Mouse (Mus musculus): ENCODE measurements around the gene Sirt5. TPM values are rescaled to one million over a fixed set of nuclear protein-coding genes. Genes with fewer than 3 reads are reported as not detected.
A peak's percentile ranks its signal among the peaks of the same experiment; 100 is the strongest.

Sirt5 gene
- 42.2 and 42.6 TPM in 2 replicates for polyA plus RNA-seq (2015; fragmentation: Nextera tagmentation; extraction: Ambion mirVana)

- no peaks in the 10 kb centered on the region for H3K9me3 ChIP-seq
- peak within 1 kb of the TSS; percentile 63 for H3K4me3 ChIP-seq
- WGBS, result 15% methylated on average over 42 of the region's 42 CpGs
- peaks cover 8% of the 10 kb centered on the region for H3K4me1 ChIP-seq
- H3K27ac ChIP-seq, result peak within 1 kb of the TSS; percentile 52; the same call in 1 of the 2 replicates
- no peaks in the 10 kb centered on the region for H3K36me3 ChIP-seq
- H3K9ac ChIP-seq, result peak within 1 kb of the TSS; percentile 80
- H3K4me2 ChIP-seq (replicated peaks), result peak within 1 kb of the TSS; percentile 81
- no peaks in the 10 kb centered on the region for H3K27me3 ChIP-seq
- ATAC-seq (ENCODE audit: low FRiP score, low read depth), result peak; percentile 95
Observed at GRCm38 (mm10) chr13:43364985-43365824, at the start of gene Sirt5. Sirt5 (plus strand) TSS chr13:43365496.

DNA sequence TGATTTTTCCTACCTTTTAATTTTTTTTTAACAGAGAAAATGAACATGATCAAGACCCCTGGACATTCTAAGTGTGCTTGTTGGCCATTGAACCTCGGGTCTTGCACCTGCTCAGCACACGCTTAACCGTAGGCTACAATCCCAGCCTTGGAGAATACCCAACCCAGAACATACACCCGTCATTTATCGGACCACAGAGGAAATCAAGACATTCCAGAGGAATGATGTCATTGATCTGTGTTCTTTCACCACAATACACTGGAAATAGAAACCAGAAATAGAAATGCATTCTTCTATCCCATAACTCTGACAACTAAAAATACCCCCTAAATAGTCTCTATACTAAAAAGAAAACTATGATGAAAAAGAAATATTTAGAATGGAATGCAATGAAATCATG, 47.9 kb upstream of the Sirt5 start:
- Histone ChIP-seq H3K4me3 (no peak overlapping the region), H3K9me3 (no peaks in the 10 kb centered on the region), H3K27me3 (no peaks in the 10 kb centered on the region), H3K4me2 (replicated peaks) (no peak overlapping the region), H3K4me1 (peaks cover 5% of the 10 kb centered on the region; the same call in 1 of the 2 replicates), H3K27ac (no peak overlapping the region), H3K36me3 (no peaks in the 10 kb centered on the region), H3K9ac (no peak overlapping the region)
- no peak for ATAC-seq (ENCODE audit: low FRiP score, low read depth)
- WGBS, result 55% methylated on average over 5 of the region's 5 CpGs

DNA sequence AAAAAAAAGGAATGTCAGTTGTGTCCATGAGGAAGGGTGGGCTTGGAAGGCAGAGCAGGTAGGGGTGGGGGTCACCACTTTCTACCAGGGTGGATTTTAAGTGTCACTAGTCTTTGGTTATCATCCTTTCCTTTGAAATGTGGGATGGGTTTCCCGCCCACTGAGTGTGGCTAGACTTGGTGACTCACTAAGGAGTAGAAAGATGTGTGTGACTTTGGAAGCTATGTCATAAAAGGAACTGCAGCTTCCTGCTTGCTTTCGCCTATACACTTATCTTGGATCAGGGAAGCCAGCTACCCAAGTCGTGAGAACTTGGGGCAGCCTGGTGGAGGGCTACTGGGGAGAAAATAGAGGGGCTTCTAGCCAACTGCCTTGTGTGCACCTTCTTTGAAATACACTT, 45.9 kb upstream of the Sirt5 start:
- Histone ChIP-seq H3K36me3 (no peaks in the 10 kb centered on the region), H3K4me1 (peaks cover 5% of the 10 kb centered on the region; the same call in 1 of the 2 replicates), H3K9ac (no peak overlapping the region), H3K9me3 (no peaks in the 10 kb centered on the region), H3K27ac (no peak overlapping the region), H3K4me3 (no peak overlapping the region), H3K4me2 (replicated peaks) (no peak overlapping the region), H3K27me3 (no peaks in the 10 kb centered on the region)
- WGBS, result 67% methylated on average over 3 of the region's 3 CpGs
- ATAC-seq (ENCODE audit: low FRiP score, low read depth), result no peak

- Histone ChIP-seq H3K4me3 (no peak overlapping the region), H3K27ac (no peak overlapping the region), H3K4me2 (replicated peaks) (no peak overlapping the region), H3K36me3 (no peaks in the 10 kb centered on the region), H3K9me3 (no peaks in the 10 kb centered on the region), H3K4me1 (peaks cover 5% of the 10 kb centered on the region; the same call in 1 of the 2 replicates), H3K9ac (no peak overlapping the region), H3K27me3 (no peaks in the 10 kb centered on the region)
- ATAC-seq (ENCODE audit: low FRiP score, low read depth), result no peak
- WGBS, result 72% methylated on average over 2 of the region's 2 CpGs
Observed at GRCm38 (mm10) chr13:43321492-43321891, 43.8 kb upstream of the Sirt5 start.

DNA sequence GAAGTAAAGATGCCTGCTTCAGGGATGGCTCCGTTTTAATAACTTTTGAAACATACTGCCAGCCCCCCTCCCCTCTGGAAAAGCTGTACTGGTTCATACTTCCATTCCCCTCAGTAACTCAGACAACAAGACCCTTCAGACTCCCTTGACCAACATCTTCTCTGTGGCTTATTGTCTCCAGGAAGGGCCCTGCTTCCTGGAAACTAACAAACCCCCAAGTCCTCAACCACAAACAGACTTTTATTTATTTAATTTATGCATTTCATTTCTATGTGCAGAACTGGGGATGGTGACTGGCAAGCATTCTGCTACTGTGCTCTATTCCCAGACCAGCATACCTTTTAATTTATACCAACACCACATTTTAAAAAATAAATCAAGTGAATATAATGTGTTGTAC, 39.9 kb upstream of the Sirt5 start:
- Histone ChIP-seq H3K9me3 (no peaks in the 10 kb centered on the region), H3K9ac (no peak overlapping the region), H3K27ac (no peak overlapping the region), H3K36me3 (no peaks in the 10 kb centered on the region), H3K4me2 (replicated peaks) (no peak overlapping the region), H3K4me1 (no peaks in the 10 kb centered on the region), H3K27me3 (no peaks in the 10 kb centered on the region), H3K4me3 (no peak overlapping the region)
- WGBS, result 80% methylated on average over 1 of the region's 1 CpGs
- ATAC-seq (ENCODE audit: low FRiP score, low read depth), result no peak; the same call in 1 of the 2 replicates

DNA sequence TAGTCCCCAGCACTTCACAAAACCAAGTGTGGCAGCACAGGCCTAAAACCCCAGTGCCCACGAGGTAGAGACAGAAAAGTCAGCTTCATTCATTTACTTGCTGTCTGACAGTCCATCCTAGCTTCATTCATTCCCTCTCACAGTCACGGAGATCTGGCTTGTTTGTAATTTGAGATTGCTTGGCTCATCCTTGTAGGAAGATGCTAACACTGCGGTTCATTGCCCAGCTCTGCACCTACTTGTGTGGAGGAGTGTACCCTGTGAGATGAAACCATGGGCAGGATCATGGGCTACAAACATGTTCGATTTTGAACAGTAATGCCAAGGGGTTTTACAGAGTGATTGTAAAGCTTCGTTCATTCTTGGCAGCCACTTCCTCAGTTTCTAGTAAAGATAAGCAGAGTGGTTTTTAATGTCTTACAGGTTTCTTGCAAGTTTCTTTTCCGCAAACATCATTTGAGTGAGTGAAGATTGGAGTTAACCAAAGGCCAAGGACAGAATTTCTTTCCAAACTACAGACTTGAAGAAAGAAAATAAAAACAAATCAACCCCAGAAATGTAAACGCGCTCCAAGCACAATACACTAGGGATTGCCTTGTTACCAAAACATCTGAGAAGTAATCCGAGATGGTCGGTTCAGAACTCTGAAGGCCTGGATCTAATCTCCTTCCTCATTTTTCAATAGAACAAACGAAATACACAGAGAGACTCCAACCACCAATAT, 33.4 kb upstream of the Sirt5 start:
- H3K36me3 ChIP-seq, result no peaks in the 10 kb centered on the region
- no peak overlapping the region for H3K27ac ChIP-seq
- peaks cover 13% of the 10 kb centered on the region; the same call in 1 of the 2 replicates for H3K4me1 ChIP-seq
- H3K4me3 ChIP-seq, result no peak overlapping the region
- no peak overlapping the region for H3K4me2 ChIP-seq (replicated peaks)
- ATAC-seq (ENCODE audit: low FRiP score, low read depth), result no peak
- no peaks in the 10 kb centered on the region for H3K9me3 ChIP-seq
- H3K27me3 ChIP-seq, result no peaks in the 10 kb centered on the region
- WGBS, result 42% methylated on average over 11 of the region's 11 CpGs
- no peak overlapping the region for H3K9ac ChIP-seq

GRCm38 (mm10) chr13:43332591-43332990, 32.7 kb upstream of the Sirt5 start:
- H3K4me2 ChIP-seq (replicated peaks), result no peak overlapping the region
- no peak overlapping the region for H3K4me3 ChIP-seq
- H3K9me3 ChIP-seq, result no peaks in the 10 kb centered on the region
- H3K27me3 ChIP-seq, result no peaks in the 10 kb centered on the region
- peaks cover 13% of the 10 kb centered on the region; the same call in 1 of the 2 replicates for H3K4me1 ChIP-seq
- 42% methylated on average over 7 of the region's 7 CpGs for WGBS
- no peaks in the 10 kb centered on the region for H3K36me3 ChIP-seq
- no peak overlapping the region for H3K9ac ChIP-seq
- ATAC-seq (ENCODE audit: low FRiP score, low read depth), result no peak
- no peak overlapping the region for H3K27ac ChIP-seq

- ATAC-seq (ENCODE audit: low FRiP score, low read depth), result no peak
- Histone ChIP-seq H3K9ac (no peak overlapping the region), H3K36me3 (no peaks in the 10 kb centered on the region), H3K4me1 (peaks cover 13% of the 10 kb centered on the region; the same call in 1 of the 2 replicates), H3K4me3 (no peak overlapping the region), H3K4me2 (replicated peaks) (no peak overlapping the region), H3K9me3 (no peaks in the 10 kb centered on the region), H3K27me3 (no peaks in the 10 kb centered on the region), H3K27ac (peak overlapping the region; percentile 39; the same call in 1 of the 2 replicates)
- 46% methylated on average over 12 of the region's 12 CpGs for WGBS
Observed at GRCm38 (mm10) chr13:43336425-43337221, 28.7 kb upstream of the Sirt5 start.

- Histone ChIP-seq H3K36me3 (no peaks in the 10 kb centered on the region), H3K9ac (no peak overlapping the region), H3K9me3 (no peaks in the 10 kb centered on the region), H3K27me3 (no peaks in the 10 kb centered on the region), H3K27ac (no peak overlapping the region), H3K4me2 (replicated peaks) (no peak overlapping the region), H3K4me3 (no peak overlapping the region), H3K4me1 (0 out of 2 replicates have a peak, but pooled peaks cover 8% of the 10 kb centered on the region)
- 87% methylated on average over 8 of the region's 8 CpGs for WGBS
- no peak for ATAC-seq (ENCODE audit: low FRiP score, low read depth)
Observed at GRCm38 (mm10) chr13:43338001-43338400, 27.3 kb upstream of the Sirt5 start.

DNA sequence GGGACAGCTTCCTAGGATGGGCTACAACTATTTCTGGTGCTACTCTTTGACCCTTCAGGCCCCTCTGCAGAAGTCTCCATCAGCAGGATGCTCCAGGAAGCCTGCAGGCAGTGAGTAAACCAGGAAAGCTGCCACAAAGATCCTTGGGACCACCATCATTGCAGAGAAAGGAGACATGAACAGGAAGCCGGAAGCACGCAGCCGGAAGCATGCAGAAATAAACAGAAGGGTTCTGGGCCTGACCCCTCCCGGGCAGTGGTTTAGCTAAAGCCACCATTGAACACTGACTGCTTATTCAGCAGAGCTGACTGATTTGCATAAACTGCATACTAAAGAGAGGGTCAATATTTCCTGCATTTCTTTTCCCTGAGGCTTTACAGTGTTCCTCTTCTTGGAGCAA, 26.7 kb upstream of the Sirt5 start:
- Histone ChIP-seq H3K9me3 (no peaks in the 10 kb centered on the region), H3K4me1 (0 out of 2 replicates have a peak, but pooled peaks cover 8% of the 10 kb centered on the region), H3K27ac (no peak overlapping the region), H3K27me3 (no peaks in the 10 kb centered on the region), H3K4me3 (no peak overlapping the region), H3K9ac (no peak overlapping the region), H3K4me2 (replicated peaks) (no peak overlapping the region), H3K36me3 (no peaks in the 10 kb centered on the region)
- ATAC-seq (ENCODE audit: low FRiP score, low read depth), result no peak
- 83% methylated on average over 4 of the region's 4 CpGs for WGBS

DNA sequence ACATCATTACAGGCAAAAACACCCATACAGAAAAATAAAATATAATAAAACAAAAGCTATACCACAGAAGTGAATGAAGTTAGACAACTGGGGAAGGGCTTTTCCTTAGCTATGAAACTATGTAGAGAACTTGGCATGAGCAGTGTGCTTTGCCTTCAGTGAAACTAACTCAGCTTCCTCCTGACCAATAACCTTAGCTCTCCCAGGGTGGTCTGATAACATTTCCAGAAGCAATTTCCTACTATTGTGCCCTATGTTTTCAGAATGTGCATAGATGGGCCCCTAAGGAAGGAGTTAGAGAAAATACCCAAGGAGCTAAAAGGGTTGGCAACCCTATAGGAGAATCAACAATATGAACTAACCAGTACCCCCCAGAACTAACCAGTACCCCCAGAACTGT, 18.5 kb upstream of the Sirt5 start:
- Histone ChIP-seq H3K4me1 (no peaks in the 10 kb centered on the region), H3K27ac (no peak overlapping the region), H3K4me2 (replicated peaks) (no peak overlapping the region), H3K4me3 (no peak overlapping the region), H3K9me3 (no peaks in the 10 kb centered on the region), H3K9ac (no peak overlapping the region), H3K36me3 (no peaks in the 10 kb centered on the region), H3K27me3 (no peaks in the 10 kb centered on the region)
- ATAC-seq (ENCODE audit: low FRiP score, low read depth), result no peak

DNA sequence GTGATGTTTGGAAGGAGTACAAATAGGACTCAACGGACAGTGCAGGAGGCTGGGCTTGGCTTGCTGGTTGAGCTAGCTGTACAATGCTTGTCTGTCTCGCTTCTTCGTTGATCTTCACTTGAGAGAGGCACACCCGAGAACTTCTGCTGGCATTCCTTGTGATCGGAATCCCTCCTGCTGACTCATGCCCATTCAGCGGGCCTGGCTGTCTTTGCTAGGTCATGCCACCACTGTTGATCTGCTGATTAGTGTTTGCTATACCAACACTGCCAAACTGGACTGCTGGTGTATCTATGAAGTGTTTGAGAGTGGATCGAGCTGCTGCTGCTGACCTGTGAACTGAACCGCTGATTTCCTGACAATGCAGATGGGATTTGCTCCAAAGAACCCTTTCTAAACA, 15.9 kb upstream of the Sirt5 start:
- 86% methylated on average over 8 of the region's 8 CpGs for WGBS
- Histone ChIP-seq H3K27ac (no peak overlapping the region), H3K9ac (no peak overlapping the region), H3K4me3 (no peak overlapping the region), H3K4me1 (peaks cover 6% of the 10 kb centered on the region; the same call in 1 of the 2 replicates), H3K9me3 (no peaks in the 10 kb centered on the region), H3K4me2 (replicated peaks) (no peak overlapping the region), H3K27me3 (no peaks in the 10 kb centered on the region), H3K36me3 (no peaks in the 10 kb centered on the region)
- ATAC-seq (ENCODE audit: low FRiP score, low read depth), result no peak
